Mouse (Mus musculus): Measurements from ENCODE around the gene Stk17b.
"Not testable (repeated sequence)": the region's sequence is repeated elsewhere in the genome, so short reads cannot be mapped to it uniquely, and the experiment has no call there.

Stk17b gene

DNA sequence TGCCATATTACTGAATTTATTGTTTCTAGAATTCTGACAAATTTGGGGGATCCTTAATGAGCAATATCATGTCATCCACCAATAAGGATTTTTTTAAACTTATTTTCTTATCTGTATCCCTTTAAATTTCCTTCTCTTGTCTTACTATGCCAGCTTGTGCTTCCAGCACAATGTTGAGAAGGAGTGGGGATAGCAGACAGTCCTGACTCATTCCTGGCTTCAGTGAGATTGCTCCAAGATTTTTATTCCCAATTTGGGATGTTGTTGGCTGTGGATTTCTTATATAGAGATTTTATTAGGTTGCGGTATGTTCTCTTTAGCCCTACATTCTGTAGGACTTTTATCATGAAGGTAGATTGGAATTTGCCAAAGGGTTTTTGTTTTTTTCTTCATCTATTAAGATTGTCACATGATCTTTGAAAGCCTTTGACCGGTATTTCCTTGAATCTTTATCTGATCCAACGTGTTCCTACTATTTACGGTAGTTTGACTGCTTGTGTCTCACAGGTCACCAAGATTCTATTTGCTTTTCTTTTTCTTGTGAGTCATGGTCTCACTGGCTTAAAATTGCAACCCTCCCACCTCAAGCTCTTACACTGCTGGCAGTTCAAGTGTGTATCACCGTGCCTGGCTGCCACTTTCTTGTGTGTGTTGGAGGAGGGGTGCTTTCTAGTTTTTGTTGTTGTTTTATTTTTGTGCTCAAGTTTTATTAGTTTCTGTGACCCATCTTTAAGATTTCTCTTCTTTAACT lies 64.2 kb downstream of the Stk17b start:
- DNase-seq, result no peak

DNA sequence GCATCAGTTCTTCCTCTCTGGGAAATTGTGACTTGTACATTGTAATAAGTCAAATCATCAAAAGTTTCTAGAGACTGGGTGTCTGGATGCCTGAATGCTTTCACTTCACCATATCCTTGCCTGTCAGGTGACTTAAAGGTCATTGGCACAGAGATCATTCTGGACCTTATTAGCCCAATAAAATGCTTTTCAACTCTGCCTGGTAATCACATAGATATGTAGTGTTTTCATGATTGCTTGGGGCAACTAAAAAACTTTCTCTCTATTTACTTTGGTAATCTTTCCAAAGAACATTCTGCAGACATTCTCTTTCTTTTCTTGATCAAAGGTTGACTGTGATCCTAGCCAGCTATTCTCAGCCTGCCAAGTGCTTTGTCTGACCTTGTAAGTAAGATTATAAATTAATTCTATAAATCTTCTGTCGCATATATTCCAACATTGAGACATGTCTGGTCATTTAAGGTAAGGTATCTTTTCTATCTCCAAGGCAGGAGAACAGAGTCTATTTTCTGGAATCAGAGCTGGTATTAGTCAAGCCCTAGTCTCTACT lies 69.0 kb downstream of the Stk17b start:
- no peak for DNase-seq

DNA sequence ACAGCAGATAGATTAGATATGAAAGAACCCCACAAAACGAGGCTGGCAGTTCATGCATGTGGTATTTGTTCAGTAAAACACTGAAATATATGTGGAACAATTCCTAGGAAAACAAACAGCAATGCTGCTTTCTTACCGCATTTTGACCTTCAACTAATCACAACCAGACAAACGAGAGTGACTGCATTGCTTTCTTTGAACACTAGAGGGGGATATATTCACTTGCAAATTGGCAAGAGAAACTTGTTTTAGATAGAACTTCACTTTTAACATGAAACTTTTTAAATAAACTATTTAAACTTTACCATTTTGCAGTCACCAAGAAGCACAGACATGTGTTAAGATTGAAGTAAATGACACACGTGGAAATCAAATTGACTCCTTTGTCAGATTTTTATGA lies 69.6 kb downstream of the Stk17b start:
- DNase-seq, result peak; percentile 63

DNA sequence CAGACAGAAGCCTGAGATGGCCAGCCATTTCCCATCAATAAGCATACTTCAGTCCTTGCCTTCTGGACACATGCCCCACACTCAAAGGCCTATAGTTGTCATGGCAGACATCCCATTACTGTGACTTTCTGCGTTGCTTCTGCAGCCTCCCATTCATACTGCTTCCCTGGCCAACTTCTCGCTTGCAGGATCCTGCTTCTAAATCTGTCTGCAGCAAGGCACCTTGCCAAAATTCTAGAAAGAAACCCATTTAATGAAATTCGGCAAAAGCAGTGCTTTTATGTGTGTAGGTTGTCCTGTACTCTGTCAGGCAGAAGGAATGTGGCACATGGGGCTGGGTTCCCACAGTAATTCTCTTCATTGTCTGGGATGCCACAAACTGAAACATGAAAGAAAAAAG lies 71.6 kb downstream of the Stk17b start:
- not testable (repeated sequence) for DNase-seq

DNA sequence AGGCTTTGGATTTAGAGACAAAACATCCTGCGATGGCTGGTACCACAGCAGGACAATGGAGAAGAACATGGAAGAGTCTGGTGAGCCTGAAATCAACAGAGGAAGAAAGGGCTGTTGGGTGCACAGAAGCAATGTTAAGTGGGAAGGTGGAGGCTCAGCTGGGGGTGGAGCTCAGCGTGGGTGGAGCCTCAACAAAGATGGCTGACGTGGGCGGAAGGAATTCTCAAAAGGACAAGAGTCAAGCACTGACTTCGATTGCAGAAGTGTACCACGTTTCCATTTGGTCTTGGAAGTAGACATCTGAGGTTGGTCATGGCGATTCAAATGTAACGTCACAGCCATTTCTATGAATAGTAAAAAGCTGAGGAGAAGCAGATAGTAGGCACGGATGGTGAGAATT lies 74.0 kb downstream of the Stk17b start:
- no peak for DNase-seq

DNA sequence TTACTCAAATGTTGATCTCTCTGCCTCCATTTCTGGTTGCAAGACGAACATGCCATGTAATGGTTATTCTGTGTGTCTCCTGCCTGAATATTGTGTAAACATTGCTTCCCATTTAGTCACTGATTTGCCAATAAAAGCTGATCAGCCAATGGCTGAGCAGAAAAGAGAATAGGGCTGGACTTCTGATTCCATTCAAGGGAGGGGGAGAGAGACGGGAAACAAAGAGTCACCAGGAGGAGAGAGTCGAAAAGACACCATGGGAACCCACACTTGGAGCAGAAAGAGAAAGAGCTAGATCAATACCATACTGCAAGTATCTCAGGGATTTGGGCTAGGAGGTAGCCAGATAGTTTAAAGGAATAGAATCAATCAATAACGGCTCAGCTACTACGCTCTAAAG lies 75.4 kb downstream of the Stk17b start:
- not testable (repeated sequence) for DNase-seq

DNA sequence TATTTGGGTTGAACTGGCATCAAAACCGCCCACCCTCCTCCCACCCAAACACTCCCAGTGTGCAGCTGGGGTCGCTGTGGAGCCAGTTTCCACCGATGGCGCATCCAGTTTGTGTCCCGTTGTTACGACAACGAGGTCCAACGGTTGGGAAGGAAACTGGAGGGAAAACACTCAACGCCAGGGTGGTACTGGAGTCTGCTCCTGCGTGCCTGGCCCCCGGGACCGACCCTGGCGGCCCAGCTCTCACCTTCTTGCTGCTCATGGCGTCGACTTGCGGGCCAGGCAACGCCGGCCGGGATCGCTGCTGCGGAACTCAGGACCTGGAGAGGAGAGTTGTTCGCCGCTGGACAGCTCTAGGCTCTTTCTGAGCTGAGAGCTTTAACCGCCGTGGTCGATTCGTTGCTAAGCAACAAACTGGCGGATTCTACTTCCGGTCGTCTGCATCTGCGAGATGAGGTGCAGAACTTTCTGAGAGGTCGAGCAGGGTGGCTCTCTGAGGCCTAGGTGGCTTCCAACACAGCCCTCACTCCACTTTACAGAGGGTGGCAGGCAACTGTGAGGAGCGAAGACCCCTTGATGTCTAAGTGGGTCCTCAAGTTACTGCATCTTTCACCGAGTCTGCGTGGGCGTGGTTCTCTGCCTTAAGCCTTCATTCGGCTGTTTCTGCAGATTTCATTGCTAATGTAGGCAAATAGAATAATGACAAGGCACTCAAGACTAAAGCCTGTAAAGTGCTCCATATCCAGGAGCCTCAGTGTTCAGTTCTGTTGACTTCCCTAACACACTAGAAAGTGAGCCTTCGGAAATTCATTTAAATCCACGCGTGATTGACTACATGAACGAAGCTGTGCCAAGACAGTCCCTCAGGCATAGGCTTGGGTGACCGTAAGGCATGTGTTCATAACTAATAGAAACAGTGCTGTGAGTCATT lies 78.3 kb downstream of the Stk17b start, which contains the start of gene Dnah7a:
TSS of gene Dnah7a (minus strand) at position 354 of the 931 bp plus-strand sequence.
- peak; percentile 34 for DNase-seq

Data from kidney, postnatal 14 days (tissue).